Mouse (Mus musculus) testis, adult 2 months (tissue): ENCODE measurements around the gene Hyal2. TPM values are rescaled to one million over a fixed set of nuclear protein-coding genes. Genes with fewer than 3 reads are reported as not detected.
A peak's percentile ranks its signal among the peaks of the same experiment; 100 is the strongest.

Experiments
- H3K27ac ChIP-seq: fragments of 200-500 bp; 2 replicates; pipeline ENCODE4 v1.5.1; 2012; ENCODE audit warnings: low read depth, low read length; ENCODE audit not compliant: control insufficient read depth, insufficient read depth
- H3K27me3 ChIP-seq: fragments of 200-500 bp; 2 replicates; pipeline ENCODE4 v1.6.1; 2012; ENCODE audit warnings: mild to moderate bottlenecking, low read length, moderate library complexity; ENCODE audit not compliant: control insufficient read depth, insufficient read depth
- H3K36me3 ChIP-seq: fragments of 200-500 bp; 2 replicates; pipeline ENCODE4 v1.6.1; 2012; ENCODE audit warnings: mild to moderate bottlenecking, low read length; ENCODE audit not compliant: control insufficient read depth, insufficient read depth
- H3K4me1 ChIP-seq: fragments of 200-500 bp; 2 replicates; pipeline ENCODE4 v1.6.1; 2012; ENCODE audit warnings: low read length; ENCODE audit not compliant: control insufficient read depth, insufficient read depth
- H3K4me3 ChIP-seq: fragments of 200-500 bp; 2 replicates; pipeline ENCODE4 v1.5.1; 2012; ENCODE audit warnings: low read depth, mild to moderate bottlenecking, low read length, moderate library complexity, mixed read lengths; ENCODE audit not compliant: control insufficient read depth
- CTCF ChIP-seq: fragments of 200-500 bp; IDR thresholded peaks from 2 replicates; pipeline ENCODE4 v1.5.1; 2012; ENCODE audit warnings: low read depth, mild to moderate bottlenecking, inconsistent platforms, low read length, moderate library complexity; ENCODE audit not compliant: control insufficient read depth, insufficient read depth, insufficient replicate concordance
- POLR2A ChIP-seq: fragments of 200-500 bp; IDR thresholded peaks from 2 replicates; pipeline ENCODE4 v1.6.1; 2012; ENCODE audit warnings: low read depth, mild to moderate bottlenecking, inconsistent platforms, low read length, moderate library complexity; ENCODE audit not compliant: control insufficient read depth
- polyA plus RNA-seq: library from polyadenylated mRNA; depleted of rRNA; stranded (reverse); fragments of >200 nt; gene quantifications from 2 replicates; pipeline ENCODE4 v1.2.3, GENCODE M21; 2012

Gene Hyal2
- polyA plus RNA-seq, 1 experiment = 6.4 TPM

- Histone ChIP-seq H3K4me1 (peaks cover 8% of the 10 kb centered on the region), H3K36me3 (no peaks in the 10 kb centered on the region), H3K27ac (no peak overlapping the region), H3K27me3 (no peaks in the 10 kb centered on the region), H3K4me3 (peak overlapping the region; percentile 93)
- TF ChIP-seq POLR2A (no peak), CTCF (no peak)
Observed at GRCm38 (mm10) chr9:107579023-107579900, 11.5 kb downstream of the Hyal2 start.

- TF ChIP-seq POLR2A = peak; percentile 90
- TF ChIP-seq CTCF = 0 out of 2 replicates have a peak, but pooled peaks have one; percentile 9
- Histone ChIP-seq H3K36me3 (no peaks in the 10 kb centered on the region), H3K27ac (peak within 1 kb of the TSS; percentile 68), H3K27me3 (no peaks in the 10 kb centered on the region), H3K4me1 (peaks cover 8% of the 10 kb centered on the region), H3K4me3 (peak within 1 kb of the TSS; percentile 93)
Observed at GRCm38 (mm10) chr9:107580501-107581317, 13.0 kb downstream of the Hyal2 start, which contains the start of gene Hyal3. Gene Hyal3 (plus strand): TSS chr9:107580818.

DNA sequence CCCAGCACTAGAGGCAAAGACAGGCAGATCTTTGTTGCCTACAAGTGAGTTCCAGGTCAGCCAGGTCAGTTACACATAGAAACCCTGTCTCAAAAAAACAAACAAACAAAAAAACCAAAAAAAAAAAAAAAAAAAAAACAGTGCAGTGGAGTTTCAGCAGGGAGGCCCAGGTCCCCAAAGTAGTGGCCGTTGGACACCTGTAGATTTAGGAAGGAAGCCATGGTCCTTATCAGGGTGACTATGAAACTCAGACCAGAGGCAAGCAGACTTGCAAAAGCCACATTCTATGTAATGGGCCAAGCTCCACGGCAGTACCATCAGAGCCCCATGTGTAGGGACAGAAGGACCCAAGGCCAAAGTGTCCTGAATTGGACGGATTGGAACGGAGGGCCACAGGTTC is 13.8 kb downstream of the Hyal2 start:
- Histone ChIP-seq H3K27ac (no peak overlapping the region), H3K27me3 (no peaks in the 10 kb centered on the region), H3K36me3 (no peaks in the 10 kb centered on the region), H3K4me1 (peaks cover 10% of the 10 kb centered on the region), H3K4me3 (peak overlapping the region; percentile 93)
- TF ChIP-seq CTCF = no peak
- no peak for TF ChIP-seq POLR2A

GRCm38 (mm10) chr9:107582509-107583062 is 14.8 kb downstream of the Hyal2 start:
- H3K4me1 ChIP-seq = peaks cover 10% of the 10 kb centered on the region
- no peaks in the 10 kb centered on the region for H3K27me3 ChIP-seq
- no peaks in the 10 kb centered on the region for H3K36me3 ChIP-seq
- H3K4me3 ChIP-seq = peak overlapping the region; percentile 93
- TF ChIP-seq CTCF (no peak), POLR2A (no peak)
- no peak overlapping the region for H3K27ac ChIP-seq

DNA sequence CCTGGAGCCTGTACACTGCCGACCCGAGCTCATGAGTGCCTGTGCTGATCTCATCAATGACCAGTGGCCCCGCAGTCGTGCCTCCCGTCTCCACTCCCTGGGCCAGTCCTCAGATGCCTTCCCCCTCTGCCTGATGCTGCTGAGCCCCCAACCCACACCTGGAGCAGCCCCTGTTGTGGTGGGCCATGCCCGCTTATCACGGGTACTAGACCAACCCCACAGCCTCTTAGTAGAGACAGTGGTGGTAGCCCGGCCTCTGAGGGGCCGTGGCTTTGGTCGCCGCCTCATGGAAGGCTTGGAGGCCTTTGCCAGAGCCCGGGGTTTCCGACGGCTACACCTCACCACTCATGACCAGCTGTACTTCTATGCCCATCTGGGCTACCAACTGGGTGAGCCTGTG is 15.4 kb downstream of the Hyal2 start:
- H3K27me3 ChIP-seq = no peaks in the 10 kb centered on the region
- no peak overlapping the region for H3K27ac ChIP-seq
- peak overlapping the region; percentile 93; the same call in 1 of the 2 replicates for H3K4me3 ChIP-seq
- H3K4me1 ChIP-seq = peaks cover 10% of the 10 kb centered on the region
- H3K36me3 ChIP-seq = no peaks in the 10 kb centered on the region
- TF ChIP-seq POLR2A (no peak), CTCF (no peak)

DNA sequence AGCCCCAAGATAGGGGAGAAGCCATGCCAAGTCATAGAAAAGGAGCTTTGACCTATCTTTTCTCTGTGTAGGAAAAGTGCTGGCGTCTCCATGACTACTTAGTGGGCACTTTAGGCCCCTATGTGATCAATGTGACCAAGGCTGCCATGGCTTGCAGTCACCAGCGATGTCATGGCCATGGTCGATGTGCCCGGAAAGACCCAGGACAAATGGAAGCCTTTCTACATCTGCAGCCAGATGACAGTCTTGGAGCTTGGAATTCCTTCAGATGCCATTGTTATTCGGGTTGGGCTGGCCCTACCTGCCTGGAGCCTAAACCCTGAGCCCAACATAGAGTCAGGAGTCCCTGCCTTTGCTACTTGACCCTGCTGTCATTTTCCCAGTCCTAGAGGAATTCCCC is 18.8 kb downstream of the Hyal2 start:
- Histone ChIP-seq H3K4me3 (peak overlapping the region; percentile 14; the same call in 1 of the 2 replicates), H3K27me3 (no peaks in the 10 kb centered on the region), H3K4me1 (peaks cover 6% of the 10 kb centered on the region), H3K36me3 (no peaks in the 10 kb centered on the region), H3K27ac (no peak overlapping the region)
- TF ChIP-seq POLR2A (no peak), CTCF (no peak)

GRCm38 (mm10) chr9:107586974-107587832 is 19.5 kb downstream of the Hyal2 start, which contains the start of gene Ifrd2:
Gene Ifrd2 (plus strand): TSS chr9:107587642.
- peak within 1 kb of the TSS; percentile 48 for H3K27ac ChIP-seq
- TF ChIP-seq POLR2A = peak; percentile 44
- no peak for TF ChIP-seq CTCF
- H3K36me3 ChIP-seq = no peaks in the 10 kb centered on the region
- H3K27me3 ChIP-seq = no peaks in the 10 kb centered on the region
- H3K4me3 ChIP-seq = peak within 1 kb of the TSS; percentile 91
- H3K4me1 ChIP-seq = peaks cover 6% of the 10 kb centered on the region
